Mouse (Mus musculus): ENCODE measurements around the gene Spdl1. TPM values are rescaled to one million over a fixed set of nuclear protein-coding genes. Genes with fewer than 3 reads are reported as not detected.

Gene Spdl1
- total RNA-seq (2021) = under 1 TPM; 0.23 to 0.35 TPM
- long read RNA-seq, experiment 1 = 0 reads
- long read RNA-seq, experiment 2 = 0 reads

DNA sequence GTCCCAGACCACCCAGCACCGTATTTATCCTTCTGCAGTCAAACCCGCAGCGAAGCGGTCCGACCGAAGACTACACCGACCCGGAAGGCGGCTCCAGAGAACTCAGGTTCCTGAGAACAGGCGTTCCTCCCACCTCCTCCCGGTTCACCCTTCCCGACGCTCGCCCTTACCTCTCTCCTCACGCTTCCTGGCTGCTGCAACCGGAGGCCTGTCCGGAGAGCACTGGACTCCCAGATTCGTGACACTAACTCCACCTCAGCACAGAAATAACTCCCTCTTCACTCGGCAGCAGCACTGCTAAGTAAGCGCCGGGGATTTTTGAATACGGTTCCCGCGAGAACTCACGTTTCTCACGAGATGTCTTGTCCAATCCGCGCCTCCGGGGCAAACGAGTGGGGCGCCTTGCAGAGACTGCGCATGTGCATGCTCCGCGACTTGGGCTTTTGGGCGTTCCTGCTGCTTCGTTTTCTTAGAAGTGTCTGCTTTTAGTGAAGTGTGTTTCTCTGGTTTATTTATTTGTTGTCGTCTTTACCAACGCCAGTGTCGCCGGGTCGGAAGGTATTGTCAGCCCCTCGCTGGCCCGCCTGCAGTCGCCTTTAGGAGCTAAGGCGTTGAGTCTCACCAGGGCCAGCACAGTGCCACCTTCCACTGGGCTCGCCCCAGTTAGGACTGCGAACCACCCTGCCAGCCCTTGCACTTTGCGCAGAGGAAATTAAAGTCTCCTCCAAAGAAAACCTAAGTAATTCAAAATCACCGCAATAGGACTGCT lies at the start of gene Spdl1:
TSS of gene Spdl1 (minus strand) at position 324 of the 769 bp plus-strand sequence.
- peak within 1 kb of the TSS; percentile 74 for H3K4me3 ChIP-seq
- peak; percentile 95 to 96 for DNase-seq (ENCODE audit: extremely low spot score in 1 of 2, low spot score in 2 of 2)
- no peak; the same call in 1 of the 2 replicates for TF ChIP-seq CTCF (IDR thresholded peaks at IDR 0.05)
- peak within 1 kb of the TSS; percentile 32 for H3K27ac ChIP-seq
- intact Hi-C loops (cut with DNase I) = loop anchor here (10.0 kb wide), 1 partner anchor 981 kb away; no protein-coding TSS in a partner anchor

DNA sequence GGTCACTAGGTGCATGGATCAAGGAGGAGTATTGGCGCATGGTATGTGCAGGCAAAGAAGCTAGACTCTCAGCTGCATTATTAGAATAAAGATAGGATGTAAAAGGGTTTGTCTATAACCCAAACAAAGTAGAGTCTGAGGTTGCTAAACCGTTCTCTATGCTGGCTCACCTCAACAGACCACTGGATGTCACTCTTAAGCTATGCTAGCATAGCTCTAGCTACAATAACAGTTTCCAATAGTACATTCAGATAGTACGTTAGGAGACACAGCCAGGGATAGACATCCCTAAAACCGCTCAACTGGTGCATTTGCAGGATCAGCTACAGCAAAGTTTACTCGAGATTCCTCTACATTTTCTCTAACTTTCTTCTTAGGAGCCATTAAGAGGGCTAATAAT lies 48.1 kb upstream of the Spdl1 start:
- no peak overlapping the region for H3K4me3 ChIP-seq
- DNase-seq (ENCODE audit: extremely low spot score in 1 of 2, low spot score in 2 of 2) = peak in 1 of 2 experiments; percentile 20
- intact Hi-C loops (cut with DNase I) = loop anchor here (1.0 to 10.0 kb wide), 2 partner anchors 238 to 523 kb away; no protein-coding TSS in a partner anchor
- no peak overlapping the region for H3K27ac ChIP-seq
- peak; percentile 80 for TF ChIP-seq CTCF (IDR thresholded peaks at IDR 0.05)

DNA sequence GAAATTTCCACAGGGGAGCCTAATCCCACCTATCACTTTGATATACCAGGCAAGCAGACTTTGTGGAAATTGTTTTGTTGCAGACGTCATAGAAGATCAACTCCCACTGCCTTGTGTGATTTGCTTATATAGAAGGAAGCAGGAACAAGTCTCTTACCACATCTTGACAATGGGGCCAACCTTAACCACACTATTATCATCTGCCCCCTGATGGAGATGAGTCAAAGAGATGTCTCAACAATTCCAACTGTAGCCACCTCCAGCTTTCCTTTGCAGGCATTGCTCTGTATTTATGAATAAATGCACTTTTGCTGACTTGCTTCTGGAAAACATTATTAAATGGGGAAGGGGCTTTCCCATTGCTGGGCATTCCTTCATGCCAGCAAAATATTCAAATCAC lies 46.2 kb upstream of the Spdl1 start:
- no peak for TF ChIP-seq CTCF (IDR thresholded peaks at IDR 0.05)
- DNase-seq (ENCODE audit: extremely low spot score in 1 of 2, low spot score in 2 of 2) = no peak
- H3K27ac ChIP-seq = no peak overlapping the region
- intact Hi-C loops (cut with DNase I) = loop anchor here (10.0 kb wide), 1 partner anchor 525 kb away; no protein-coding TSS in a partner anchor
- no peak overlapping the region for H3K4me3 ChIP-seq

DNA sequence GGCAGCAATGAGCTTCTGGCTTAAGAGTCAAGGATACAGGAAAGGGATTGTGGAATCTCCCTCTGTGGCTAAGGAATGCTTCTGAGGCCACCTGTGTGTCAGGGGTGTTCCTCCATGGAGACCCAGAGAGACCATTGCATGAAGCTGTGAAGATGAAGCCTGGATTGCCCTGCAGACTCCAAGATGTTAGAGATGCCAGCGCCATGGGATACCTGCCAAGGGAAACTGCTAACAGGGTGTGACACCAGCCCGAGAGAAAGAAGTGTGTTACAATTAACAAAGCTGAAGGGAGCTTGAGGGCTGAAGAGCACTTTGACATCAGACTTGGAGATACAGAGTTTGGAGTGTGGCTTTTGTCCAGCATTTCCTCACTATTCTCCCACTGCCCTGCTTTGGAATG lies 40.4 kb upstream of the Spdl1 start:
- Histone ChIP-seq H3K4me3 (no peak overlapping the region), H3K27ac (no peak overlapping the region)
- intact Hi-C loops (cut with DNase I) = no loop called here
- no peak for TF ChIP-seq CTCF (IDR thresholded peaks at IDR 0.05)
- no peak for DNase-seq (ENCODE audit: extremely low spot score in 1 of 2, low spot score in 2 of 2)

DNA sequence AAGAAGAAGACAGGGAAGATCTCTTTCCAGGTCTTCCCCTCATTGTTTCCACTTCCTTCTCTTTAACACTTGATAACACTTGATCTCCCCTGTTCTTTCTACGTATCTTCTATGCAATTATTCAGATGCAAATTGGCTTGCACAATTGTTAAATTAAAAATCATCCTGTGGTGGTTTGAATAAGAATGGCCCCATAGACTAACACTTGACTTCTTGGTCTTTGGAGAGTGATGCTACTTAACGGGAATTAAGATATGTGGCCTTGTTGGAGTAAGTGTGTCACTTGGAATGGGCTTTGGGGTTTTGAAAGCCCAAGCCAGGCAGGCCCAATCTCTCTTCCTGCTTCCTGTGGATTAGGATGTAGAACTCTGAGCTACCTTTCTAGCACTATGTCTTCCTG lies 39.0 kb upstream of the Spdl1 start:
- H3K4me3 ChIP-seq = no peak overlapping the region
- no peak for TF ChIP-seq CTCF (IDR thresholded peaks at IDR 0.05)
- no peak for DNase-seq (ENCODE audit: extremely low spot score in 1 of 2, low spot score in 2 of 2)
- H3K27ac ChIP-seq = no peak overlapping the region
- intact Hi-C loops (cut with DNase I) = no loop called here

DNA sequence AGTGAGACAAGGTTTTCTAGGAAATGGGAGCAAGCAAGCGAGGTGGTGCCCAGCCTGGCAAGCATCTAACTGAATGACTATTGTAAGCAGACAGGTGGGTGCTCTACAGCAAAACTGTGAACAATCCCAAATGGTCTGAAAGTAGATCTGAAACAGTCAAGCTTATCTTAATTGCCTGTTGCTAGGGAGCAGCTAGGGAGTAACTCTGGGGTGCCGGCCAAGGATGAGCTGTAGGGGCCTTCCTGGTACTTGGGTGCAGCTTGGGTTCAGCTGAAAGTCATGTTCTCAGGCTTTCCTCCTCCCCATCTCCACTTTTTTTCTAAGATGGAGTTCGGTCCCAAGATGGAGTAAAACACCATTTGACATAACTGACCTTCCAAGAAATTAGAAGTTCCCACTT lies 38.5 kb upstream of the Spdl1 start:
- intact Hi-C loops (cut with DNase I) = no loop called here
- Histone ChIP-seq H3K27ac (no peak overlapping the region), H3K4me3 (no peak overlapping the region)
- TF ChIP-seq CTCF (IDR thresholded peaks at IDR 0.05) = no peak
- no peak for DNase-seq (ENCODE audit: extremely low spot score in 1 of 2, low spot score in 2 of 2)

DNA sequence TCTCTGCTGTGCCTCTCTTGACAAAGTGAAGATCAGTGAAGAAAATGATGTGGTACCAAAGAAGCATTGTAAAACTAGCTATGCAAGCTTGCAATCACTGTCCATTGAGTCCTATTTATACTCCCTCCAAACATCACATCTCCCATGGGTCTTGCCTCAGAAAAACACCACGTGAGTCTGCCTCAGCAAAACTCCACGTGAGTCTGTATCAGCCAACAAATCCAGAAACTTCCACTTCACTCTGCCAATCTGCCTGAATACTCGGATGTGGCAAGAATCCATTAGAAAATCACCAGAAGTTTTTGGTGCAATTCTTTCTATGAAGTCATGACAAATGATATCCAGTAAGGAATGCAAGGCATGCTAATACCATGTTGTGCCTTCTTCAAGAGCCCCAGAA lies 38.0 kb upstream of the Spdl1 start:
- no peak for DNase-seq (ENCODE audit: extremely low spot score in 1 of 2, low spot score in 2 of 2)
- intact Hi-C loops (cut with DNase I) = no loop called here
- Histone ChIP-seq H3K27ac (no peak overlapping the region), H3K4me3 (no peak overlapping the region)
- no peak for TF ChIP-seq CTCF (IDR thresholded peaks at IDR 0.05)

DNA sequence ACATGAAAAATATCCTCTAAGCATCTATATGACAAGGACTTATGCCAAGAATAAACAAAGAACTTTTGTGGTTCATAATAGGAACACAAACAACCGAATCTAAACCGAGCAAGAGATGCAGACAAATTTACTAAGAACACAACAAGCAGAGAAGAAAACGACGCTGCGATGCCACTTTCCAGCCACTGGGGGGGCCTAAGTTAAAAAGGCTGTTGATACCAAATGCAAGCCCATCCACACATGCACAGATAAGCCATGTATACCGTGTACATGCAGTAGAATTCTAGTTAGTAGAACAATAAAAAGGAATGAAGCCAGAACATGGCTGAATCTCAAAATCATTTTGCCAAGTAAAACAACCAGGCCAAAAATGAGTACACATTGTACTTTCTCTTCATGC lies 35.2 kb upstream of the Spdl1 start:
- Histone ChIP-seq H3K4me3 (no peak overlapping the region), H3K27ac (no peak overlapping the region)
- no peak for DNase-seq (ENCODE audit: extremely low spot score in 1 of 2, low spot score in 2 of 2)
- intact Hi-C loops (cut with DNase I) = loop anchor here (5.0 kb wide), 2 partner anchors 554 to 814 kb away; no protein-coding TSS in a partner anchor
- peak; percentile 54 for TF ChIP-seq CTCF (IDR thresholded peaks at IDR 0.05)

DNA sequence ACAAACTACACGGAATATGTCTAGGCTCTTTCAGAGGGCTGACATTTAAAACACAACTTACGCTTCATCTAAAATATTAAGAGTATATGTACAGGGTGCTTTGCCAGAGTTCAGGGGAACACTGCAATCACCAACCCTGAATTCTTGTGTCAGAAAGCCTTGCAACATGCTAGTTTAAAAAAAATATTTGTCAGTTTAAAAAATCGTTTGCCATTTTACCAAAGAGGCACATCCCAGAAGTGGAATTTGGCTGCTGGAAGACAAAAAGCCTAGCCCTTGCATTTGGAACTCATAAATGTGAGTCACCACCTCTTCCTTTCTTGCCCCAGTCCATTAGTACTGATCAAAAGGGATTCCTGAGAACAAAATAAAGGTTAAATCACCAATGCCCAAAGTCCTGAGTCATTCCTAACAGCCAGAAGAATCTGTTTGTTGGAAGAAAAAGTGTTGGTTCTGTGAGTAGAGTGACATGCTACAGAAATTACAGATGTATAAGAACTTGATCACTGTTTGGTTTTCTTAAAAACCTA lies 32.4 kb upstream of the Spdl1 start:
- no peak overlapping the region for H3K4me3 ChIP-seq
- DNase-seq (ENCODE audit: extremely low spot score in 1 of 2, low spot score in 2 of 2) = no peak
- H3K27ac ChIP-seq = no peak overlapping the region
- intact Hi-C loops (cut with DNase I) = loop anchor here (5.0 kb wide), 2 partner anchors 556 to 816 kb away; no protein-coding TSS in a partner anchor
- no peak for TF ChIP-seq CTCF (IDR thresholded peaks at IDR 0.05)

DNA sequence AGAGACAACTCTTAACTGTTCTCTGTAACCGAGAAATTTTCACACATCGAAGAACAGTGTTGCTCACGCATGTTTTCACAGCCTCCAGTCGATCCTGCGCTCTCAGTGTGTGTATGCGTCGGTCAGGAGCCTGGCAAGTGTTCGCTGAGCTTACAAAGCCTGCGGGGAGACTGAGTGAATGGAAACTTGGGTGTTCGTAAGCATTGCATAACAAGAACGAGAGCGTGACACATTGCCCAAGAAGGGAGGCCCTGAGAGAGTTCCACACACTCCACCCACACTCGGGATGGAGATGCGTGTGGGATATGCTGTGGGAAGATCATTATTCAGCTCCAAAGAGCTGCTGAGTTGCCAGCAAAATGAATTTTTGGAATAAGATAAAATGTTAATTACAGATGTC lies 31.7 kb upstream of the Spdl1 start:
- intact Hi-C loops (cut with DNase I) = loop anchor here (5.0 kb wide), 2 partner anchors 557 to 817 kb away; no protein-coding TSS in a partner anchor

DNA sequence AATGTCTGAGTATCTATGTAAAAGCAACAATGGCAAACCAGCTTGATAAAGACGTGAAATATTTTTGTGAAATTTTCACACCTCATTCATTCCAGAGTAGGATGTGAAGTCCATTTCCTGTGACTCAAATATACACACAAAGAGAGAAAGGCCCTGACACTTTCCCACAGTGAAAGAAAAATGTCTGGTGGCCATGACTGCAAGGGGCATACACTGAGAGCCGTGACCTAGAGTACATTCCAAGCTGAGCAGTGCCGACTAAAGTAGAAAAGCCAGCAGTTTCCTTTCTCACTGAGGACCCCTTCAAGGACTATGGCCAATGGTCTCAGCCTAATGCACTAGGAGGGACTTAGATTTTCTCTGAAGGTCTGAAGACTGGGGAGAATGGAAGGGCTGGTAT lies 23.2 kb upstream of the Spdl1 start:
- H3K4me3 ChIP-seq = no peak overlapping the region
- DNase-seq (ENCODE audit: extremely low spot score in 1 of 2, low spot score in 2 of 2) = no peak
- intact Hi-C loops (cut with DNase I) = no loop called here
- no peak overlapping the region for H3K27ac ChIP-seq
- no peak for TF ChIP-seq CTCF (IDR thresholded peaks at IDR 0.05)

More for the DNA sequence above, 31.7 kb upstream of the Spdl1 start:
- 0 out of 2 replicates have a peak overlapping the region, but pooled peaks have one; percentile 2 for H3K4me3 ChIP-seq
- no peak overlapping the region for H3K27ac ChIP-seq
- no peak for TF ChIP-seq CTCF (IDR thresholded peaks at IDR 0.05)
- peak; percentile 54 to 61 for DNase-seq (ENCODE audit: extremely low spot score in 1 of 2, low spot score in 2 of 2)

DNA sequence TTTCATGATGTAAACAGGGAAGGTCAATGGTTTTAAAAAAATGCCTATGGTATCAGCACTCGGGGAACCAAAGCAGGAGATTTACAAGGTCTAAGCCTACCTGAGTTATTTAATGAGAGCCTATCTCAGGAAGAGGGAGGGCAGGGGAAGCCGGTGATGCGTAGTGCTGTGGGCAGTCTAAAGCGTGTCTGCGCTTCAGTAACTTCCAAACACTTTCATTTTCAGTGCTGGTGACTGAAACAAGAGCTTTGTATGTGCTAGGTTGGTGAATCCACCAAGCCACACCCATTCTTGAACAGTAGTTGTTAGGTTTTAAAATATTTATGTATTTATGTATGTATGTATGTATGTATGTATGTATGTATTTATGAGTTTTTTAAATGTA lies 12.8 kb upstream of the Spdl1 start:
- intact Hi-C loops (cut with DNase I) = loop anchor here (10.0 kb wide), 1 partner anchor 819 kb away; no protein-coding TSS in a partner anchor
- no peak for TF ChIP-seq CTCF (IDR thresholded peaks at IDR 0.05)
- no peak overlapping the region for H3K27ac ChIP-seq
- H3K4me3 ChIP-seq = no peak overlapping the region
- DNase-seq (ENCODE audit: extremely low spot score in 1 of 2, low spot score in 2 of 2) = no peak

Data from left cerebral cortex, adult 2 months (tissue).